Mouse (Mus musculus) C2C12 (cell line): ENCODE data around the gene Traip.

ENCODE experiments used
- CEBPB ChIP-seq: IDR thresholded peaks from one replicate; pipeline ENCODE4 v1.6.1; 2011; ENCODE audit warnings: low read depth, mild to moderate bottlenecking, control low read depth, moderate library complexity
- CTCF ChIP-seq: IDR thresholded peaks from one replicate; pipeline ENCODE4 v1.5.1; 2011; ENCODE audit not compliant: control insufficient read depth, insufficient read depth, insufficient read length
- MAX ChIP-seq: IDR thresholded peaks from one replicate; pipeline ENCODE4 v1.6.1; 2011; ENCODE audit warnings: mild to moderate bottlenecking, control low read depth
- MYOD1 ChIP-seq: IDR thresholded peaks from one replicate; pipeline ENCODE4 v1.6.1; 2011; ENCODE audit warnings: low read depth; ENCODE audit not compliant: control insufficient read depth, insufficient read length
- MYOG ChIP-seq: IDR thresholded peaks from one replicate; pipeline ENCODE4 v1.6.1; 2011; ENCODE audit not compliant: control insufficient read depth, insufficient read length; ENCODE audit errors: extremely low read depth
- USF1 ChIP-seq: IDR thresholded peaks from one replicate; pipeline ENCODE4 v1.6.1; 2011; ENCODE audit warnings: low read depth, mild to moderate bottlenecking, control low read depth, moderate library complexity

GRCm38 (mm10) chr9:107960928-107961327, 11.0 kb downstream of the Traip start:
- no peak for TF ChIP-seq CTCF
- TF ChIP-seq USF1 = no peak
- no peak for TF ChIP-seq MYOD1
- TF ChIP-seq CEBPB = no peak
- no peak for TF ChIP-seq MAX
- no peak for TF ChIP-seq MYOG
